Mouse (Mus musculus) neural tube, embryonic 10.5 days (tissue): ENCODE measurements around the gene Fam120a.

Experiments
- DNase-seq: peaks from one replicate; pipeline ENCODE4 v3.0.0-alpha.2; 2017; ENCODE audit warnings: low spot score; ENCODE audit errors: extremely low spot score

The Fam120a gene

GRCm38 (mm10) chr13:48967956-48968749 lies at the start of gene Fam120a:
Gene Fam120a (minus strand): TSS chr13:48968017.
- peak; percentile 85 for DNase-seq

GRCm38 (mm10) chr13:49017375-49017774 lies 49.6 kb upstream of the Fam120a start:
- DNase-seq: no peak

GRCm38 (mm10) chr13:49016311-49016761 lies 48.5 kb upstream of the Fam120a start:
- DNase-seq: peak; percentile 71

GRCm38 (mm10) chr13:49015366-49016306 lies 47.8 kb upstream of the Fam120a start:
- peak; percentile 47 for DNase-seq

GRCm38 (mm10) chr13:49013206-49013794 lies 45.5 kb upstream of the Fam120a start:
- no peak for DNase-seq

- DNase-seq: no peak
These were observed 33.9 kb upstream of the Fam120a start for GRCm38 (mm10) chr13:49001691-49002090.

GRCm38 (mm10) chr13:48998591-48998990 lies 30.8 kb upstream of the Fam120a start:
- peak; percentile 61 for DNase-seq

- no peak for DNase-seq
These were observed 28.9 kb upstream of the Fam120a start for GRCm38 (mm10) chr13:48996731-48997130.

- no peak for DNase-seq
These were observed 27.1 kb upstream of the Fam120a start for GRCm38 (mm10) chr13:48994903-48995302.

- no peak for DNase-seq
These were observed 25.1 kb upstream of the Fam120a start for GRCm38 (mm10) chr13:48992914-48993313.

- no peak for DNase-seq
These were observed 22.3 kb upstream of the Fam120a start for GRCm38 (mm10) chr13:48990138-48990537.

- DNase-seq: no peak
These were observed 14.8 kb upstream of the Fam120a start for GRCm38 (mm10) chr13:48982482-48983098.

GRCm38 (mm10) chr13:48979069-48979468 lies 11.3 kb upstream of the Fam120a start:
- no peak for DNase-seq

- DNase-seq: no peak
These were observed 10.0 kb upstream of the Fam120a start for GRCm38 (mm10) chr13:48977858-48978257.

GRCm38 (mm10) chr13:48974699-48975098 lies 6.9 kb upstream of the Fam120a start:
- DNase-seq: no peak

- no peak for DNase-seq
These were observed 6.4 kb upstream of the Fam120a start for GRCm38 (mm10) chr13:48974266-48974665.

- no peak for DNase-seq
These were observed 5.4 kb upstream of the Fam120a start for GRCm38 (mm10) chr13:48973231-48973630.

GRCm38 (mm10) chr13:48971033-48971432 lies 3.2 kb upstream of the Fam120a start:
- no peak for DNase-seq

- DNase-seq: no peak
These were observed 2.7 kb upstream of the Fam120a start for GRCm38 (mm10) chr13:48970566-48970965.

- DNase-seq: no peak
These were observed 902 bp upstream of the Fam120a start for GRCm38 (mm10) chr13:48968750-48969088.
